Mouse (Mus musculus) stomach, postnatal 0 days (tissue): ENCODE data around the gene Tmem74b. TPM values are rescaled to one million over a fixed set of nuclear protein-coding genes. Genes with fewer than 3 reads are reported as not detected.
A peak's percentile ranks its signal among the peaks of the same experiment; 100 is the strongest.

Experiments used
- ATAC-seq: fragments of 200-750 bp; cut with Nextera tagmentation; 2 replicates; pipeline ENCODE4 v1.8.0; 2017; ENCODE audit not compliant: low FRiP score, low TSS enrichment
- DNase-seq: peaks from one replicate; pipeline ENCODE4 v3.0.0-alpha.2; 2016; ENCODE audit warnings: low spot score
- H3K27ac ChIP-seq: fragments of 300-500 bp; sonication (generic); replicated peaks from 2 replicates; pipeline ENCODE4 v1.5.1; 2014; ENCODE audit warnings: mild to moderate bottlenecking, control low read depth
- H3K27me3 ChIP-seq: fragments of 300-500 bp; sonication (generic); 2 replicates; pipeline ENCODE4 v1.6.1; 2014; ENCODE audit warnings: low read length; ENCODE audit not compliant: control insufficient read depth, insufficient read depth
- H3K36me3 ChIP-seq: fragments of 300-500 bp; sonication (generic); 2 replicates; pipeline ENCODE4 v1.6.1; 2014; ENCODE audit warnings: low read length, mixed read lengths; ENCODE audit not compliant: control insufficient read depth, insufficient read depth
- H3K4me1 ChIP-seq: fragments of 300-500 bp; sonication (generic); replicated peaks from 2 replicates; pipeline ENCODE4 v1.6.1; 2014; ENCODE audit warnings: antibody characterized with exemption; ENCODE audit not compliant: control insufficient read depth, insufficient read depth
- H3K4me2 ChIP-seq: fragments of 300-500 bp; sonication (generic); replicated peaks from 2 replicates; pipeline ENCODE4 v1.6.1; 2014; ENCODE audit warnings: low read depth, mild to moderate bottlenecking, control low read depth, moderate library complexity
- H3K4me3 ChIP-seq: fragments of 300-500 bp; sonication (generic); 2 replicates; pipeline ENCODE4 v1.5.1; 2014; ENCODE audit warnings: low read depth, low read length, control low read depth
- H3K9ac ChIP-seq: fragments of 300-500 bp; sonication (generic); 2 replicates; pipeline ENCODE4 v1.6.1; 2014; ENCODE audit warnings: mild to moderate bottlenecking, low read length, control low read depth, mixed read lengths
- H3K9me3 ChIP-seq: fragments of 300-500 bp; sonication (generic); 2 replicates; pipeline ENCODE4 v1.6.1; 2016; ENCODE audit warnings: low read length; ENCODE audit not compliant: control insufficient read depth
- CTCF ChIP-seq: IDR thresholded peaks from 2 replicates; pipeline ENCODE4 v1.5.1; 2016; ENCODE audit warnings: antibody characterized with exemption, low read depth, mild to moderate bottlenecking, moderate library complexity
- EP300 ChIP-seq: optimal IDR thresholded peaks from 2 replicates; pipeline ENCODE3; 2016; ENCODE audit warnings: antibody characterized with exemption
- WGBS: fragments of 180-500 bp; shearing (Covaris S2); extraction: QIAGEN DNeasy Blood & Tissue Kit; methylation state at CpG from one replicate; pipeline ENCODE4 v1.1.7; 2014; 5-methylcytosine and 5-hydroxymethylcytosine counted together
- polyA plus RNA-seq: library from polyadenylated mRNA; unstranded; fragments of >200 nt; fragmentation: Nextera tagmentation; extraction: Ambion mirVana; gene quantifications from 2 replicates; pipeline ENCODE4 v1.2.1, GENCODE M21; 2015

Gene Tmem74b
- polyA plus RNA-seq, 1 experiment from 2014 or later = 0.40 TPM

- Histone ChIP-seq H3K4me1 (no peaks in the 10 kb centered on the region), H3K9me3 (no peaks in the 10 kb centered on the region), H3K4me3 (no peak overlapping the region), H3K9ac (no peak overlapping the region), H3K36me3 (peaks cover 3% of the 10 kb centered on the region), H3K4me2 (no peak overlapping the region), H3K27ac (no peak overlapping the region), H3K27me3 (no peaks in the 10 kb centered on the region)
- DNase-seq = no peak
- WGBS = 87% methylated on average over 3 of the region's 3 CpGs
- ATAC-seq = no peak
- TF ChIP-seq EP300 (no peak), CTCF (no peak)
Observed at GRCm38 (mm10) chr2:151739081-151739480, 37.3 kb downstream of the Tmem74b start.

- Histone ChIP-seq H3K9ac (no peak overlapping the region), H3K36me3 (no peaks in the 10 kb centered on the region), H3K27me3 (no peaks in the 10 kb centered on the region), H3K4me2 (peak overlapping the region; percentile 4; the same call in 1 of the 2 replicates), H3K9me3 (no peaks in the 10 kb centered on the region), H3K27ac (no peak overlapping the region), H3K4me3 (no peak overlapping the region), H3K4me1 (no peaks in the 10 kb centered on the region)
- TF ChIP-seq EP300 = no peak
- TF ChIP-seq CTCF = no peak
- 84% methylated on average over 7 of the region's 7 CpGs for WGBS
- ATAC-seq (no peak), DNase-seq (no peak)
Observed at GRCm38 (mm10) chr2:151739505-151739904, 37.7 kb downstream of the Tmem74b start.

- DNase-seq (peak; percentile 86), ATAC-seq (peak; percentile 91)
- WGBS = under 1% methylated on average over 61 of the region's 61 CpGs
- peak overlapping the region; percentile 93 for H3K4me3 ChIP-seq
- no peaks in the 10 kb centered on the region for H3K9me3 ChIP-seq
- TF ChIP-seq CTCF (peak; percentile 15; the same call in 1 of the 2 replicates), EP300 (no peak)
- peak overlapping the region; percentile 84 for H3K9ac ChIP-seq
- no peaks in the 10 kb centered on the region for H3K27me3 ChIP-seq
- peak overlapping the region; percentile 86 for H3K4me2 ChIP-seq
- peak overlapping the region; percentile 73 for H3K27ac ChIP-seq
- H3K36me3 ChIP-seq = no peaks in the 10 kb centered on the region
- no peaks in the 10 kb centered on the region for H3K4me1 ChIP-seq
Observed at GRCm38 (mm10) chr2:151740741-151741526, 39.1 kb downstream of the Tmem74b start.

GRCm38 (mm10) chr2:151742084-151742483 is 40.3 kb downstream of the Tmem74b start:
- DNase-seq (no peak), ATAC-seq (no peak)
- no peak for TF ChIP-seq CTCF
- TF ChIP-seq EP300 = no peak
- Histone ChIP-seq H3K9ac (no peak overlapping the region), H3K27me3 (no peaks in the 10 kb centered on the region), H3K4me3 (no peak overlapping the region), H3K36me3 (no peaks in the 10 kb centered on the region), H3K4me1 (no peaks in the 10 kb centered on the region), H3K27ac (no peak overlapping the region), H3K9me3 (no peaks in the 10 kb centered on the region), H3K4me2 (no peak overlapping the region)
- 97% methylated on average over 1 of the region's 1 CpGs for WGBS

GRCm38 (mm10) chr2:151742850-151743679 is 41.3 kb downstream of the Tmem74b start:
- Histone ChIP-seq H3K27me3 (no peaks in the 10 kb centered on the region), H3K4me1 (no peaks in the 10 kb centered on the region), H3K9ac (no peak overlapping the region), H3K4me2 (no peak overlapping the region), H3K27ac (no peak overlapping the region), H3K4me3 (no peak overlapping the region), H3K9me3 (no peaks in the 10 kb centered on the region), H3K36me3 (no peaks in the 10 kb centered on the region)
- DNase-seq (no peak), ATAC-seq (no peak)
- TF ChIP-seq EP300 = no peak
- TF ChIP-seq CTCF = no peak
- 61% methylated on average over 6 of the region's 6 CpGs for WGBS
